Mouse (Mus musculus): ENCODE results near the gene Mks1. TPM values are rescaled to one million over a fixed set of nuclear protein-coding genes. Genes with fewer than 3 reads are reported as not detected.

Gene Mks1
- polyA plus RNA-seq, 1 experiment from 2014 or later, result 16.2 TPM

- H3K4me2 ChIP-seq (replicated peaks; ENCODE audit: low read depth, low read length), result no peak overlapping the region
- no peaks in the 10 kb centered on the region for H3K4me1 ChIP-seq (replicated peaks; ENCODE audit: control insufficient read depth, insufficient read depth, low read length)
- no peaks in the 10 kb centered on the region for H3K36me3 ChIP-seq (ENCODE audit: control insufficient read depth, insufficient read depth, low read length)
- ATAC-seq (ENCODE audit: low FRiP score) (no peak), DNase-seq (ENCODE audit: low spot score) (no peak)
- H3K27me3 ChIP-seq (ENCODE audit: control insufficient read depth, insufficient read depth, low read length), result no peaks in the 10 kb centered on the region
- H3K4me3 ChIP-seq (ENCODE audit: low read depth, low read length), result no peak overlapping the region
- WGBS, result 52% methylated on average over 5 of the region's 5 CpGs
- no peak overlapping the region for H3K9ac ChIP-seq (ENCODE audit: low read depth, low read length)
- H3K27ac ChIP-seq (ENCODE audit: low read depth, low read length), result no peak overlapping the region
- H3K9me3 ChIP-seq (ENCODE audit: control insufficient read depth, low read length), result no peaks in the 10 kb centered on the region
These were observed 31.5 kb upstream of the Mks1 start for GRCm38 (mm10) chr11:87821502-87821901.

- Histone ChIP-seq H3K4me3 (ENCODE audit: low read depth, low read length) (no peak within 1 kb of the TSS), H3K4me1 (replicated peaks; ENCODE audit: control insufficient read depth, insufficient read depth, low read length) (no peaks in the 10 kb centered on the region; the same call in 1 of the 2 replicates), H3K36me3 (ENCODE audit: control insufficient read depth, insufficient read depth, low read length) (no peaks in the 10 kb centered on the region), H3K4me2 (replicated peaks; ENCODE audit: low read depth, low read length) (no peak within 1 kb of the TSS), H3K9ac (ENCODE audit: low read depth, low read length) (no peak within 1 kb of the TSS), H3K9me3 (ENCODE audit: control insufficient read depth, low read length) (no peaks in the 10 kb centered on the region), H3K27me3 (ENCODE audit: control insufficient read depth, insufficient read depth, low read length) (no peaks in the 10 kb centered on the region), H3K27ac (ENCODE audit: low read depth, low read length) (no peak within 1 kb of the TSS)
- DNase-seq (ENCODE audit: low spot score), result peak; percentile 27
- no peak for ATAC-seq (ENCODE audit: low FRiP score)
- WGBS, result 39% methylated on average over 10 of the region's 10 CpGs
These were observed 24.6 kb upstream of the Mks1 start, which contains the start of gene Lpo for GRCm38 (mm10) chr11:87828239-87828900. Gene Lpo, minus strand, starts transcription at chr11:87828289.

- ATAC-seq (ENCODE audit: low FRiP score) (no peak), DNase-seq (ENCODE audit: low spot score) (no peak)
- Histone ChIP-seq H3K4me1 (replicated peaks; ENCODE audit: control insufficient read depth, insufficient read depth, low read length) (no peaks in the 10 kb centered on the region), H3K27me3 (ENCODE audit: control insufficient read depth, insufficient read depth, low read length) (no peaks in the 10 kb centered on the region), H3K27ac (ENCODE audit: low read depth, low read length) (no peak overlapping the region), H3K36me3 (ENCODE audit: control insufficient read depth, insufficient read depth, low read length) (no peaks in the 10 kb centered on the region), H3K4me2 (replicated peaks; ENCODE audit: low read depth, low read length) (no peak overlapping the region), H3K9ac (ENCODE audit: low read depth, low read length) (no peak overlapping the region), H3K9me3 (ENCODE audit: control insufficient read depth, low read length) (no peaks in the 10 kb centered on the region), H3K4me3 (ENCODE audit: low read depth, low read length) (no peak overlapping the region)
- 89% methylated on average over 8 of the region's 8 CpGs for WGBS
These were observed 12.3 kb upstream of the Mks1 start for GRCm38 (mm10) chr11:87840676-87841075.

GRCm38 (mm10) chr11:87841436-87841835 lies 11.6 kb upstream of the Mks1 start:
- DNase-seq (ENCODE audit: low spot score) (no peak), ATAC-seq (ENCODE audit: low FRiP score) (no peak)
- Histone ChIP-seq H3K4me3 (ENCODE audit: low read depth, low read length) (no peak overlapping the region), H3K27me3 (ENCODE audit: control insufficient read depth, insufficient read depth, low read length) (no peaks in the 10 kb centered on the region), H3K9ac (ENCODE audit: low read depth, low read length) (no peak overlapping the region), H3K27ac (ENCODE audit: low read depth, low read length) (no peak overlapping the region), H3K4me1 (replicated peaks; ENCODE audit: control insufficient read depth, insufficient read depth, low read length) (no peaks in the 10 kb centered on the region), H3K4me2 (replicated peaks; ENCODE audit: low read depth, low read length) (no peak overlapping the region), H3K36me3 (ENCODE audit: control insufficient read depth, insufficient read depth, low read length) (no peaks in the 10 kb centered on the region), H3K9me3 (ENCODE audit: control insufficient read depth, low read length) (no peaks in the 10 kb centered on the region)
- WGBS, result 87% methylated on average over 3 of the region's 3 CpGs

- 82% methylated on average over 12 of the region's 12 CpGs for WGBS
These were observed 5.9 kb upstream of the Mks1 start for GRCm38 (mm10) chr11:87846968-87847600.

GRCm38 (mm10) chr11:87847884-87848283 lies 5.1 kb upstream of the Mks1 start:
- Histone ChIP-seq H3K4me1 (replicated peaks; ENCODE audit: control insufficient read depth, insufficient read depth, low read length) (no peaks in the 10 kb centered on the region), H3K36me3 (ENCODE audit: control insufficient read depth, insufficient read depth, low read length) (no peaks in the 10 kb centered on the region), H3K4me3 (ENCODE audit: low read depth, low read length) (no peak overlapping the region), H3K9ac (ENCODE audit: low read depth, low read length) (no peak overlapping the region), H3K9me3 (ENCODE audit: control insufficient read depth, low read length) (no peaks in the 10 kb centered on the region), H3K27me3 (ENCODE audit: control insufficient read depth, insufficient read depth, low read length) (no peaks in the 10 kb centered on the region), H3K27ac (ENCODE audit: low read depth, low read length) (no peak overlapping the region), H3K4me2 (replicated peaks; ENCODE audit: low read depth, low read length) (no peak overlapping the region)
- DNase-seq (ENCODE audit: low spot score), result peak; percentile 28
- ATAC-seq (ENCODE audit: low FRiP score), result no peak; the same call in 1 of the 2 replicates
- WGBS, result 66% methylated on average over 6 of the region's 6 CpGs

More at GRCm38 (mm10) chr11:87846968-87847600, 5.9 kb upstream of the Mks1 start:
- H3K4me2 ChIP-seq (replicated peaks; ENCODE audit: low read depth, low read length), result no peak overlapping the region
- H3K27me3 ChIP-seq (ENCODE audit: control insufficient read depth, insufficient read depth, low read length), result no peaks in the 10 kb centered on the region
- no peak overlapping the region for H3K9ac ChIP-seq (ENCODE audit: low read depth, low read length)
- no peaks in the 10 kb centered on the region for H3K36me3 ChIP-seq (ENCODE audit: control insufficient read depth, insufficient read depth, low read length)
- no peak for ATAC-seq (ENCODE audit: low FRiP score)
- no peak for DNase-seq (ENCODE audit: low spot score)
- no peaks in the 10 kb centered on the region for H3K4me1 ChIP-seq (replicated peaks; ENCODE audit: control insufficient read depth, insufficient read depth, low read length)
- H3K4me3 ChIP-seq (ENCODE audit: low read depth, low read length), result no peak overlapping the region
- H3K9me3 ChIP-seq (ENCODE audit: control insufficient read depth, low read length), result no peaks in the 10 kb centered on the region
- H3K27ac ChIP-seq (ENCODE audit: low read depth, low read length), result no peak overlapping the region

GRCm38 (mm10) chr11:87853597-87853954 lies 561 bp downstream of the Mks1 start:
- WGBS, result 39% methylated on average over 8 of the region's 8 CpGs
- ATAC-seq (ENCODE audit: low FRiP score) (peak; percentile 25; the same call in 1 of the 2 replicates), DNase-seq (ENCODE audit: low spot score) (no peak)
- peak overlapping the region; percentile 39; the same call in 1 of the 2 replicates for H3K27ac ChIP-seq (ENCODE audit: low read depth, low read length)
- no peaks in the 10 kb centered on the region; the same call in 1 of the 2 replicates for H3K36me3 ChIP-seq (ENCODE audit: control insufficient read depth, insufficient read depth, low read length)
- no peaks in the 10 kb centered on the region for H3K27me3 ChIP-seq (ENCODE audit: control insufficient read depth, insufficient read depth, low read length)
- H3K9me3 ChIP-seq (ENCODE audit: control insufficient read depth, low read length), result no peaks in the 10 kb centered on the region
- peak overlapping the region; percentile 57 for H3K4me3 ChIP-seq (ENCODE audit: low read depth, low read length)
- peak overlapping the region; percentile 62 for H3K4me2 ChIP-seq (replicated peaks; ENCODE audit: low read depth, low read length)
- no peaks in the 10 kb centered on the region for H3K4me1 ChIP-seq (replicated peaks; ENCODE audit: control insufficient read depth, insufficient read depth, low read length)
- H3K9ac ChIP-seq (ENCODE audit: low read depth, low read length), result peak overlapping the region; percentile 70

- DNase-seq (ENCODE audit: low spot score), result no peak
These were observed 1.5 kb downstream of the Mks1 start for GRCm38 (mm10) chr11:87854550-87854949.

GRCm38 (mm10) chr11:87859273-87859672 lies 6.3 kb downstream of the Mks1 start:
- no peak for DNase-seq (ENCODE audit: low spot score)
- Histone ChIP-seq H3K9me3 (ENCODE audit: control insufficient read depth, low read length) (no peaks in the 10 kb centered on the region), H3K27me3 (ENCODE audit: control insufficient read depth, insufficient read depth, low read length) (no peaks in the 10 kb centered on the region), H3K4me2 (replicated peaks; ENCODE audit: low read depth, low read length) (no peak overlapping the region), H3K36me3 (ENCODE audit: control insufficient read depth, insufficient read depth, low read length) (no peaks in the 10 kb centered on the region; the same call in 1 of the 2 replicates), H3K4me3 (ENCODE audit: low read depth, low read length) (no peak overlapping the region), H3K9ac (ENCODE audit: low read depth, low read length) (no peak overlapping the region), H3K27ac (ENCODE audit: low read depth, low read length) (no peak overlapping the region), H3K4me1 (replicated peaks; ENCODE audit: control insufficient read depth, insufficient read depth, low read length) (no peaks in the 10 kb centered on the region)
- no peak for ATAC-seq (ENCODE audit: low FRiP score)
- 94% methylated on average over 11 of the region's 11 CpGs for WGBS

More at GRCm38 (mm10) chr11:87854550-87854949, 1.5 kb downstream of the Mks1 start:
- H3K4me1 ChIP-seq (replicated peaks; ENCODE audit: control insufficient read depth, insufficient read depth, low read length), result no peaks in the 10 kb centered on the region
- no peaks in the 10 kb centered on the region for H3K9me3 ChIP-seq (ENCODE audit: control insufficient read depth, low read length)
- no peaks in the 10 kb centered on the region for H3K27me3 ChIP-seq (ENCODE audit: control insufficient read depth, insufficient read depth, low read length)
- ATAC-seq (ENCODE audit: low FRiP score), result no peak
- 90% methylated on average over 7 of the region's 7 CpGs for WGBS
- H3K27ac ChIP-seq (ENCODE audit: low read depth, low read length), result no peak overlapping the region
- no peak overlapping the region for H3K9ac ChIP-seq (ENCODE audit: low read depth, low read length)
- no peak overlapping the region for H3K4me3 ChIP-seq (ENCODE audit: low read depth, low read length)
- no peak overlapping the region for H3K4me2 ChIP-seq (replicated peaks; ENCODE audit: low read depth, low read length)
- no peaks in the 10 kb centered on the region; the same call in 1 of the 2 replicates for H3K36me3 ChIP-seq (ENCODE audit: control insufficient read depth, insufficient read depth, low read length)
